Mouse (Mus musculus): ENCODE data around the gene Cald1.

Gene Cald1

GRCm38 (mm10) chr6:34598121-34599065 lies at the start of gene Cald1:
TSS of gene Cald1 (plus strand) at chr6:34598500.
- peak; percentile 67 for DNase-seq

- peak; percentile 65 for DNase-seq
Observed at GRCm38 (mm10) chr6:34549017-34549416, 49.3 kb upstream of the Cald1 start.

- DNase-seq = no peak
Observed at GRCm38 (mm10) chr6:34552489-34553157, 45.7 kb upstream of the Cald1 start.

DNA sequence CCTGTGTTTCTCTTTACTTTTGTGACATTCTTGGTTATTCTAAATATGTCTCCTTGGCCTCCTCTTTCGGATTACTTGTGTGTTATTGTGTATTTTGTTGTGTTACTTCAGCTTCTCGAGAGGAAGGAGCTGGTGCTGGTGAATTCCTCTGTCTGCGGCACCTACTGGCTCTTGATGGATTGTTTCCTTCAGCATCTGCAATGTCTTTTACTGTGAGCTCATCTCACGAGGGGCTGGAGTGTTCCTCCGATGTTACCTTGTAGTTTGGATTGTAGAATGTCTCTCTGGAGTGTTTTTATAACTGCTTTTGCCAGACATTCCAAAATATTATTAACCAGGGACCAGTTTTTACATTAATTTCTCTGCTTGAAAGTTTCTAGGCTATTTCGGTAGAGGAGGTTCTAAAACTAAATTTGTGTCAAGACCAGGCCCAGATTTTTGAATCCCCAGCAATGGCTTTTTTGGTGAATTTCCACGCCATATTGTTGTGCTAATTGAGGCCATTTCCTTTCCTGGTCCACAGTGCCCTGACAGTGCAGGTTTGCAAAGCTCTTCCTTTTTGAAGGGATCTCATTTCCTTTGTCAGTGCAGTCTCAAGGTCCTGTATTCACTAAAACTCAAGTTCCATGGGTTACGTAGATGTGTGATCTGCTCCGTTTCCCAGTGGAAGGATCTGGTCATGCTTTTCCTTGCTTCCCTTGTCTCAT lies 43.9 kb upstream of the Cald1 start:
- no peak for DNase-seq

DNA sequence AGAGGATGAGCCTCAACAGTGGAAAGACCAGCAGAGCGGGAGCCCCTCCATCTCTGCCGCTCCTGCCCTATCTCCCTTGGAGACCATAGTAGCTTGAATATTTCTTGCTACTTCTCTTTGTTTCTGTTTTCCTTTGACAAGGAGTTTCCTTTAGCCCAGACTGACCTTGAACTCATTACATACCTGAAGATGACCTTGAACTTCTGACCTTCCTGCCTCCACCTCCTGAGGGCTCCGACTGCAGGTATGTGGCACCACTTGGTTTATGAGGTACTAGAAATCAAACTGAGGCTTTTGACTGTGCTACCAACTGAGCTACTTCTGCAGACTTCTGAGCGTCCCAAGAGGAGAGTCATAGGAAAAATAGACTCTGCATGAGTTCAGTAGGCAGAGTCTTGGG lies 38.8 kb upstream of the Cald1 start:
- DNase-seq = no peak

GRCm38 (mm10) chr6:34565176-34565880 lies 33.0 kb upstream of the Cald1 start:
- no peak for DNase-seq

- no peak for DNase-seq
Observed at GRCm38 (mm10) chr6:34567298-34567697, 31.0 kb upstream of the Cald1 start.

GRCm38 (mm10) chr6:34579504-34580068 lies 18.7 kb upstream of the Cald1 start:
- DNase-seq = peak; percentile 13

GRCm38 (mm10) chr6:34583365-34583764 lies 14.9 kb upstream of the Cald1 start:
- DNase-seq = no peak

DNA sequence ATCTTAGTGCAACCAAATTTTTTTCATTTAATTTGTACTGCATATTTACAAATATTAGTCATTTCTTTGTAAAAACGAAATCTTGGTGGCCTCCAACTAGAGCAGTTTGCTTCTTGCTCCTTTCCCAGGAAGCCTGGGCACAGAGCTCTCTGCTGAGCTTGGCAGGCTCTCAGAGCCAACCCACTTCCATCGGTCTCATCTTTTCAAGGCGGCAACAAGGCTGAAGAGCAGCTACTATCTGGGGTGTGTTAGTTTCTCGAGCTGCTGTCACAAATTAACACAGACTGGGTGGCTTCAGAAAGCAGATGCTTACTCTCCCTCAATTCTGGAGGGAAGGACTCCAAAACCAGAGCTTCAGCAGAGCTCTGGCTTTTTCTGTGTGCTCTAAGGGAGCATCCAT lies 10.2 kb upstream of the Cald1 start:
- DNase-seq = no peak

DNA sequence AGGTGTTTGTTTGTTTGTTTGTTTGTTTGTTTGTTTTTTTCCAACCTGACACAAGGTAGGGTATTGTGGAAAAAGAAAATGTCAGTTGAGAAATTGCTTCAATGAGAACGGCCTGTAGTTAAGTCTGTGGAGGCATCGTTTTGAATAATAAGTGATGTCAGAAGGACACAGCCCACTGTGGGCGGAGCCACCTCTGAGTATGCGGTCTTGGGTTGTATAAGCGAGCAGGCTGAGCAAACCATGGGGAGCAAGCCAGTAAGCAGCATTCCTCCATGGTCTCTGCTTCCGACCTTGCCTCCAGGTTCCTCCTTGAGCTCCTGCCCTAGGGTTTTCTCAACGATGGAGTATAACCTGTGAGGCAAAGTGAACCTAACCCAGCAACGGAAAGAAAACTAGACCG lies 7.6 kb upstream of the Cald1 start:
- no peak for DNase-seq

GRCm38 (mm10) chr6:34593353-34593752 lies 4.9 kb upstream of the Cald1 start:
- no peak for DNase-seq

- no peak for DNase-seq
Observed at GRCm38 (mm10) chr6:34597316-34597715, 984 bp upstream of the Cald1 start.

GRCm38 (mm10) chr6:34599171-34599570 lies 871 bp downstream of the Cald1 start:
- no peak for DNase-seq

DNA sequence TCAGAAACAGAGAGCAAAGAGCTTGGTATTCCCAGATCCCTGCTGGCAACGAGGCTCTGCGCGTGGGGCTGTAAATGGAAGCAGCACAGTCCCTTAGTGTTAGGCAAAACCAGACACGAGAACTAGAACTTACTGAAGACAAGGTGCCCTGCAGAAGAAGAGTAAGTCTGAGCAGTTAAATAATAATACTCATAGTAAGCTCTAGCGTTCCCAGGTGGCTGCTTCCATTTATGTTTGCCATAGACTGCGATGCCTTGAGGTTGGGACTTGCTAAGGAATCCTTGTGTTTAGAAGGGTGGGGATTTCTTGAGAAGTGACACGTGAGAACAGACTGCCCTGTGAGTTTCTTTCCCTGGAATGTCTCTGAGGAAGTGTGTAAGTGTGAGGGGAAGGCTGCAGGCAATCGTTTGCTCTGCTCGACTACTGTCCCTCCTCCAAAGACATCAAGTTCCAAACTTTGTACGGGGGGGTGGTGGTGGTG lies 1.4 kb downstream of the Cald1 start:
- no peak for DNase-seq

DNA sequence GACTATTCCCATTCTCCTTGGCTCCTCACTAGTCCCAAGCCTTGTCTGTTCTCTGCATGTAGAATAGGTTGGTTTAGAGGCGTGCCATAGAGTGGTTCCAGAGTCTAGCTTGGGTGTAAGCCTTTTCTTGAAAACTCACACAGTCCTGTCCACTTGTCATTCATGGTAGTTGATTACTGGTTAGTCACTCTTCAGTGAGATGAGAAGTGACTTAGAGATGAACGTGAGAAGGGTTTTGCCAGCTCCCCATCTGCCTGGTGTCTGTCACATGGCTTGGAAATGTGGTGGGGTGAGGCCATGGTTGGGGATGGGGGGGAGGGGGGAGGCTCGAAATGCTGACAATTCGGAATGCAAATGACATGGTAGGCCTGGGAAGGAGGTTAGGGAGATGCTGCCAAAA lies 2.5 kb downstream of the Cald1 start:
- DNase-seq = no peak

DNA sequence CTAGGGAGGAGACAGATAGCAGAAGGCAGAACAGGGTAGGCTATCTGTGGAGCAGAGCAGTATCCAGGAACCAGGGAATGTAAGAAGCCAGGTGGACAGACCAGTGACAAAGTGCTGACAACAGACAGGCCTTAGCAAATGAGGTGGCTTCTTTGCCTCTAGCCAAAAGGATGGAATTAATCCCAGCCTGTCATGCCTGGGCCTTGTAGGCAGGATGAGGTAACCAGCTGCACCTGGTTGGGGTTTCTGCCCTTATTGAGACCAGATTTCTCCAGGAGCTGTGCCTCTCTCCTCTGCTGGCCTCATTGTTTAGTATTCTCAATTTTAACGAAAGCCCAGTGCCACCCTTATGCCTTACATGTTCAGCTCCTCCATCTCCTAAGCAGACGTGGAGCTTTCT lies 3.8 kb downstream of the Cald1 start:
- DNase-seq = no peak

GRCm38 (mm10) chr6:34606407-34606806 lies 8.1 kb downstream of the Cald1 start:
- no peak for DNase-seq

DNA sequence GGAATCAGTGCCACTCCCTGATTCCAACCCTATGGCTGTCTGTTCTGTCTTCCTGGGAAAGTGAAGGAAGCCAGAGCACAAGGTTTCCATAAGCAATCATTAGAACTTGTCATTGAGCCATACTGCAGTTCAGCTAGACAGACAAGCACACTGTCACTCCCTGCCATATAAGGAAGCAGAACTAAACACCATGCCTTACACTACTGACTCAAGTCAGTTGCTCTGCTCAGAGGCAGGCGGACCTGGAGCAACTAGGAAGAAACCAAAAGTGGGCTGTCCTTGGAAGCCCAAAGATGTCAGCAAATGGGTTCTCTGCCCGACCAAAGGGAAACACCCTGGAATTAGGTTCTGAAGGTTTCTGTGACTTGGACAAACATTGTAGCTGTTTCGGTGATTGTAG lies 10.3 kb downstream of the Cald1 start:
- DNase-seq = no peak

- peak; percentile 43 for DNase-seq
Observed at GRCm38 (mm10) chr6:34609892-34610829, 11.9 kb downstream of the Cald1 start.

- no peak for DNase-seq
Observed at GRCm38 (mm10) chr6:34613122-34613521, 14.8 kb downstream of the Cald1 start.
